Mouse (Mus musculus) hindbrain, embryonic 12.5 days (tissue): ENCODE results near the gene Dnase1l1. TPM values are rescaled to one million over a fixed set of nuclear protein-coding genes. Genes with fewer than 3 reads are reported as not detected.

ENCODE experiments used
- ATAC-seq: fragments of 200-750 bp; cut with Nextera tagmentation; 2 replicates; pipeline ENCODE4 v1.8.0; 2017; ENCODE audit warnings: moderate TSS enrichment; ENCODE audit not compliant: low FRiP score
- H3K27ac ChIP-seq: fragments of 300-500 bp; sonication (generic); 2 replicates; pipeline ENCODE4 v1.5.1; 2016; ENCODE audit warnings: mild to moderate bottlenecking
- H3K27me3 ChIP-seq: fragments of 300-500 bp; sonication (generic); 2 replicates; pipeline ENCODE4 v1.6.1; 2016; ENCODE audit warnings: mild to moderate bottlenecking
- H3K36me3 ChIP-seq: fragments of 300-500 bp; sonication (generic); 2 replicates; pipeline ENCODE4 v1.6.1; 2016; ENCODE audit warnings: mild to moderate bottlenecking
- H3K4me1 ChIP-seq: fragments of 300-500 bp; sonication (generic); 2 replicates; pipeline ENCODE4 v1.6.1; 2016
- H3K4me2 ChIP-seq: fragments of 300-500 bp; sonication (generic); replicated peaks from 2 replicates; pipeline ENCODE4 v1.6.1; 2016; ENCODE audit warnings: mild to moderate bottlenecking
- H3K4me3 ChIP-seq: fragments of 300-500 bp; sonication (generic); 2 replicates; pipeline ENCODE4 v1.5.1; 2016; ENCODE audit warnings: mild to moderate bottlenecking
- H3K9ac ChIP-seq: fragments of 300-500 bp; sonication (generic); 2 replicates; pipeline ENCODE4 v1.6.1; 2016; ENCODE audit warnings: mild to moderate bottlenecking, moderate library complexity
- H3K9me3 ChIP-seq: fragments of 300-500 bp; sonication (generic); replicated peaks from 2 replicates; pipeline ENCODE4 v1.6.1; 2016; ENCODE audit warnings: mild to moderate bottlenecking
- WGBS: fragments of 180-500 bp; shearing (Covaris S2); methylation state at CpG from one replicate; pipeline ENCODE4 v1.1.7; 2016; 5-methylcytosine and 5-hydroxymethylcytosine counted together
- polyA plus RNA-seq: library from polyadenylated mRNA; unstranded; fragments of >200 nt; fragmentation: Nextera tagmentation; extraction: Ambion mirVana; gene quantifications from 2 replicates; pipeline ENCODE4 v1.2.1, GENCODE M21; 2016

Dnase1l1 gene
- polyA plus RNA-seq, 1 experiment from 2014 or later, result 6.3 TPM

- peaks cover 6% of the 10 kb centered on the region; the same call in 1 of the 2 replicates for H3K36me3 ChIP-seq
- peaks cover 5% of the 10 kb centered on the region; the same call in 1 of the 2 replicates for H3K4me1 ChIP-seq
- 23% methylated on average over 39 of the region's 39 CpGs for WGBS
- H3K9ac ChIP-seq, result peak within 1 kb of the TSS; percentile 74
- H3K27ac ChIP-seq, result peak within 1 kb of the TSS; percentile 92
- H3K4me3 ChIP-seq, result peak within 1 kb of the TSS; percentile 55
- ATAC-seq, result peak; percentile 98
- no peaks in the 10 kb centered on the region for H3K27me3 ChIP-seq
- no peaks in the 10 kb centered on the region for H3K9me3 ChIP-seq
- H3K4me2 ChIP-seq, result peak within 1 kb of the TSS; percentile 67
These were observed 27.8 kb downstream of the Dnase1l1 start, which contains the start of gene Emd for GRCm38 (mm10) chrX:74254153-74254887. Emd (plus strand) TSS chrX:74254687.

GRCm38 (mm10) chrX:74249615-74250014, 32.5 kb downstream of the Dnase1l1 start, which contains the start of gene Flna:
Flna (minus strand) TSS chrX:74249820.
- peak within 1 kb of the TSS; percentile 35 for H3K27ac ChIP-seq
- no peak for ATAC-seq
- no peaks in the 10 kb centered on the region for H3K4me1 ChIP-seq

GRCm38 (mm10) chrX:74248651-74249050, 33.5 kb downstream of the Dnase1l1 start:
- WGBS, result 22% methylated on average over 3 of the region's 3 CpGs
- H3K4me1 ChIP-seq, result peaks cover 5% of the 10 kb centered on the region
- no peaks in the 10 kb centered on the region for H3K9me3 ChIP-seq
- no peak overlapping the region for H3K4me3 ChIP-seq
- no peaks in the 10 kb centered on the region for H3K27me3 ChIP-seq
- no peak for ATAC-seq
- H3K4me2 ChIP-seq, result no peak overlapping the region; the same call in 1 of the 2 replicates
- no peaks in the 10 kb centered on the region for H3K36me3 ChIP-seq
- no peak overlapping the region for H3K27ac ChIP-seq
- H3K9ac ChIP-seq, result no peak overlapping the region

More at GRCm38 (mm10) chrX:74249615-74250014, 32.5 kb downstream of the Dnase1l1 start, which contains the start of gene Flna:
- H3K9me3 ChIP-seq, result no peaks in the 10 kb centered on the region
- no peaks in the 10 kb centered on the region for H3K36me3 ChIP-seq
- peak within 1 kb of the TSS; percentile 42 for H3K4me3 ChIP-seq
- peak within 1 kb of the TSS; percentile 63 for H3K9ac ChIP-seq
- no peaks in the 10 kb centered on the region for H3K27me3 ChIP-seq
- WGBS, result 28% methylated on average over 38 of the region's 38 CpGs
- peak within 1 kb of the TSS; percentile 62 for H3K4me2 ChIP-seq

- Histone ChIP-seq H3K9me3 (no peaks in the 10 kb centered on the region), H3K27ac (peak overlapping the region; percentile 80), H3K4me2 (peak overlapping the region; percentile 58), H3K27me3 (no peaks in the 10 kb centered on the region), H3K4me3 (peak overlapping the region; percentile 58), H3K36me3 (peaks cover 14% of the 10 kb centered on the region), H3K4me1 (peaks cover 9% of the 10 kb centered on the region), H3K9ac (peak overlapping the region; percentile 50; the same call in 1 of the 2 replicates)
- ATAC-seq, result peak; percentile 20; the same call in 1 of the 2 replicates
- WGBS, result 24% methylated on average over 15 of the region's 15 CpGs
These were observed 35.4 kb downstream of the Dnase1l1 start for GRCm38 (mm10) chrX:74246693-74247092.

DNA sequence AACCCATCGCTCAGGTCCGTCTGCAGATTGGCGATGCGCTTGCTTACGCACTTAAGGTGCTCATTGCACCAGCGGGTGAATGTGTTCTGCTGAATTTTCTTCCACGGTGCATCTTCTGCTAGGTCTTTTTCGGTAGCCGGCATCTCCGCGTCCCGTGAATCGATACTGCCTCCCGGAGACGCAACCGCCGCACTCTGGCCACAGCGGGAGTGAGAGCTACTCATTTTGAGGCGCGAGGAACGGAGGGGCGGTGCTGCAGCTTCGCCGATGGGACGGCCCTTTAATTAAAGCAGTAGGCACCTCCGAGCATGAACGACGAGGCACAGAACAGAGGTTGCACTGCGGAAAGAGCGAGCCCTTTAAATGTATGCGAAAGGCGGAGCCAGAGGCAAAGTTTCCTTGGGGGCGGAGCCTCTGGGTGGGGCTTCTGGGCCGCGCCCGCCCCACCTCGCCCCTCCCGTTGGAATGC, 35.9 kb downstream of the Dnase1l1 start:
- Histone ChIP-seq H3K36me3 (peaks cover 19% of the 10 kb centered on the region), H3K27ac (peak overlapping the region; percentile 88), H3K4me3 (peak overlapping the region; percentile 58), H3K9ac (peak overlapping the region; percentile 77), H3K4me1 (peaks cover 9% of the 10 kb centered on the region), H3K27me3 (no peaks in the 10 kb centered on the region), H3K4me2 (peak overlapping the region; percentile 58), H3K9me3 (no peaks in the 10 kb centered on the region)
- ATAC-seq, result peak; percentile 91
- 17% methylated on average over 38 of the region's 38 CpGs for WGBS

GRCm38 (mm10) chrX:74245687-74246086, 36.5 kb downstream of the Dnase1l1 start:
- Histone ChIP-seq H3K9me3 (no peaks in the 10 kb centered on the region), H3K4me1 (peaks cover 9% of the 10 kb centered on the region), H3K27me3 (no peaks in the 10 kb centered on the region), H3K27ac (peak overlapping the region; percentile 88), H3K36me3 (peaks cover 24% of the 10 kb centered on the region), H3K4me2 (peak overlapping the region; percentile 58), H3K9ac (peak overlapping the region; percentile 77), H3K4me3 (peak overlapping the region; percentile 58)
- 30% methylated on average over 19 of the region's 21 CpGs for WGBS
- peak; percentile 51 for ATAC-seq

- Histone ChIP-seq H3K9me3 (no peaks in the 10 kb centered on the region), H3K4me1 (peaks cover 9% of the 10 kb centered on the region), H3K27me3 (no peaks in the 10 kb centered on the region), H3K9ac (peak overlapping the region; percentile 77), H3K36me3 (peaks cover 30% of the 10 kb centered on the region), H3K27ac (peak overlapping the region; percentile 88), H3K4me2 (peak overlapping the region; percentile 58), H3K4me3 (peak overlapping the region; percentile 58)
- no peak for ATAC-seq
- 36% methylated on average over 1 of the region's 1 CpGs for WGBS
These were observed 37.0 kb downstream of the Dnase1l1 start for GRCm38 (mm10) chrX:74245107-74245506.

- Histone ChIP-seq H3K4me3 (peak overlapping the region; percentile 58), H3K36me3 (peaks cover 35% of the 10 kb centered on the region), H3K27ac (peak overlapping the region; percentile 88), H3K27me3 (no peaks in the 10 kb centered on the region), H3K4me1 (peaks cover 9% of the 10 kb centered on the region), H3K4me2 (peak overlapping the region; percentile 58), H3K9me3 (no peaks in the 10 kb centered on the region), H3K9ac (peak overlapping the region; percentile 77)
- peak; percentile 44 for ATAC-seq
- 19% methylated on average over 3 of the region's 3 CpGs for WGBS
These were observed 37.5 kb downstream of the Dnase1l1 start for GRCm38 (mm10) chrX:74244614-74245083.

GRCm38 (mm10) chrX:74243807-74244206, 38.3 kb downstream of the Dnase1l1 start:
- Histone ChIP-seq H3K4me2 (peak overlapping the region; percentile 58), H3K4me1 (peaks cover 9% of the 10 kb centered on the region), H3K27ac (peak overlapping the region; percentile 30; the same call in 1 of the 2 replicates), H3K9me3 (no peaks in the 10 kb centered on the region), H3K9ac (peak overlapping the region; percentile 77), H3K36me3 (peaks cover 43% of the 10 kb centered on the region), H3K4me3 (peak overlapping the region; percentile 58), H3K27me3 (no peaks in the 10 kb centered on the region)
- ATAC-seq, result no peak
- WGBS, result 79% methylated on average over 3 of the region's 3 CpGs

GRCm38 (mm10) chrX:74243396-74243795, 38.7 kb downstream of the Dnase1l1 start:
- H3K9me3 ChIP-seq, result no peaks in the 10 kb centered on the region
- peak overlapping the region; percentile 58 for H3K4me2 ChIP-seq
- H3K27ac ChIP-seq, result no peak overlapping the region
- H3K9ac ChIP-seq, result peak overlapping the region; percentile 77
- H3K4me1 ChIP-seq, result peaks cover 9% of the 10 kb centered on the region
- no peak for ATAC-seq
- H3K27me3 ChIP-seq, result no peaks in the 10 kb centered on the region
- WGBS, result 93% methylated on average over 2 of the region's 2 CpGs
- peaks cover 47% of the 10 kb centered on the region for H3K36me3 ChIP-seq
- peak overlapping the region; percentile 58 for H3K4me3 ChIP-seq

GRCm38 (mm10) chrX:74240332-74240731, 41.8 kb downstream of the Dnase1l1 start:
- H3K9ac ChIP-seq, result no peak overlapping the region
- H3K36me3 ChIP-seq, result peaks cover 73% of the 10 kb centered on the region
- no peak overlapping the region for H3K27ac ChIP-seq
- no peak for ATAC-seq
- no peak overlapping the region for H3K4me3 ChIP-seq
- no peaks in the 10 kb centered on the region for H3K9me3 ChIP-seq
- H3K27me3 ChIP-seq, result no peaks in the 10 kb centered on the region
- no peak overlapping the region for H3K4me2 ChIP-seq
- H3K4me1 ChIP-seq, result peaks cover 9% of the 10 kb centered on the region
- WGBS, result 88% methylated on average over 4 of the region's 4 CpGs

- no peaks in the 10 kb centered on the region for H3K27me3 ChIP-seq
- H3K4me1 ChIP-seq, result no peaks in the 10 kb centered on the region
- H3K27ac ChIP-seq, result no peak overlapping the region
- 95% methylated on average over 5 of the region's 5 CpGs for WGBS
- H3K4me3 ChIP-seq, result no peak overlapping the region
- no peak for ATAC-seq
- no peak overlapping the region for H3K9ac ChIP-seq
- H3K36me3 ChIP-seq, result peaks cover 91% of the 10 kb centered on the region
- H3K9me3 ChIP-seq, result no peaks in the 10 kb centered on the region
- no peak overlapping the region for H3K4me2 ChIP-seq
These were observed 48.9 kb downstream of the Dnase1l1 start for GRCm38 (mm10) chrX:74233196-74233595.
